Mouse (Mus musculus): ENCODE measurements around the gene Fgfr2. TPM values are rescaled to one million over a fixed set of nuclear protein-coding genes. Genes with fewer than 3 reads are reported as not detected.

The Fgfr2 gene
- total RNA-seq, 1 experiment = 37.5 TPM

GRCm38 (mm10) chr7:132249563-132250119 lies 873.5 kb downstream of the Fgfr2 start:
- no peak for DNase-seq (ENCODE audit: low read depth, low spot score)
- Histone ChIP-seq H3K9me3 (ENCODE audit: control insufficient read depth, insufficient read depth, low read depth, low read length) (no peaks in the 10 kb centered on the region), H3K4me1 (ENCODE audit: control insufficient read depth in 2 of 2, insufficient read depth in 2 of 2, low read length in 2 of 2, poor library complexity in 1 of 2) (peaks cover 0 to 9% of the 10 kb centered on the region in 2 experiments; a peak in 2 of 4 replicates), H3K27ac (ENCODE audit: insufficient read depth, low read depth, low read length, poor library complexity, severe bottlenecking) (no peak overlapping the region), H3K4me3 (ENCODE audit: insufficient read depth in 1 of 2, low read depth in 1 of 2, low read length in 2 of 2, poor library complexity in 1 of 2, severe bottlenecking in 1 of 2) (no peak overlapping the region), H3K36me3 (ENCODE audit: control insufficient read depth, insufficient read depth, low read length, poor library complexity, severe bottlenecking) (no peaks in the 10 kb centered on the region), H3K9ac (ENCODE audit: insufficient read depth, low read depth, low read length, poor library complexity, severe bottlenecking) (no peak overlapping the region)
- in situ Hi-C loops (cut with MboI; ENCODE audit: low sequenced_read_pairs in 2 of 2, unreplicated experiment in 2 of 2) = loop anchor here in 1 of 2 experiments (25.0 kb wide), 1 partner anchor 638 kb away; no protein-coding TSS in a partner anchor
- TF ChIP-seq ZNF384 (IDR thresholded peaks at IDR 0.05; ENCODE audit: low read depth, low read length) = no peak
- TF ChIP-seq ZC3H11A (IDR thresholded peaks at IDR 0.05; ENCODE audit: borderline replicate concordance, low read depth, low read length) = no peak
- TF ChIP-seq CHD2 (IDR thresholded peaks at IDR 0.05; ENCODE audit: low read depth, low read length) = no peak
- no peak for TF ChIP-seq HCFC1 (IDR thresholded peaks at IDR 0.05; ENCODE audit: borderline replicate concordance, insufficient read depth, low read length)
- TF ChIP-seq MAFK (IDR thresholded peaks at IDR 0.05; ENCODE audit: insufficient read depth, low read depth, low read length) = no peak

GRCm38 (mm10) chr7:132247567-132247966 lies 875.6 kb downstream of the Fgfr2 start:
- in situ Hi-C loops (cut with MboI; ENCODE audit: low sequenced_read_pairs in 2 of 2, unreplicated experiment in 2 of 2) = loop anchor here in 1 of 2 experiments (25.0 kb wide), 1 partner anchor 640 kb away; no protein-coding TSS in a partner anchor
- DNase-seq (ENCODE audit: low read depth, low spot score) = peak; percentile 39
- H3K9ac ChIP-seq (ENCODE audit: insufficient read depth, low read depth, low read length, poor library complexity, severe bottlenecking) = no peak overlapping the region
- no peaks in the 10 kb centered on the region for H3K36me3 ChIP-seq (ENCODE audit: control insufficient read depth, insufficient read depth, low read length, poor library complexity, severe bottlenecking)
- H3K4me1 ChIP-seq (ENCODE audit: control insufficient read depth in 2 of 2, insufficient read depth in 2 of 2, low read length in 2 of 2, poor library complexity in 1 of 2) = peaks cover 0 to 14% of the 10 kb centered on the region in 2 experiments; a peak in 2 of 4 replicates
- H3K9me3 ChIP-seq (ENCODE audit: control insufficient read depth, insufficient read depth, low read depth, low read length) = no peaks in the 10 kb centered on the region
- TF ChIP-seq ZC3H11A (IDR thresholded peaks at IDR 0.05; ENCODE audit: borderline replicate concordance, low read depth, low read length) (no peak), CHD2 (IDR thresholded peaks at IDR 0.05; ENCODE audit: low read depth, low read length) (no peak)
- H3K27ac ChIP-seq (ENCODE audit: insufficient read depth, low read depth, low read length, poor library complexity, severe bottlenecking) = no peak overlapping the region
- no peak overlapping the region for H3K4me3 ChIP-seq (ENCODE audit: insufficient read depth in 1 of 2, low read depth in 1 of 2, low read length in 2 of 2, poor library complexity in 1 of 2, severe bottlenecking in 1 of 2)

- H3K36me3 ChIP-seq (ENCODE audit: control insufficient read depth, insufficient read depth, low read length, poor library complexity, severe bottlenecking) = no peaks in the 10 kb centered on the region
- H3K4me3 ChIP-seq (ENCODE audit: insufficient read depth in 1 of 2, low read depth in 1 of 2, low read length in 2 of 2, poor library complexity in 1 of 2, severe bottlenecking in 1 of 2) = no peak overlapping the region
- in situ Hi-C loops (cut with MboI; ENCODE audit: low sequenced_read_pairs in 2 of 2, unreplicated experiment in 2 of 2) = loop anchor here in 1 of 2 experiments (25.0 kb wide), 1 partner anchor 640 kb away; no protein-coding TSS in a partner anchor
- no peak overlapping the region for H3K9ac ChIP-seq (ENCODE audit: insufficient read depth, low read depth, low read length, poor library complexity, severe bottlenecking)
- TF ChIP-seq HCFC1 (IDR thresholded peaks at IDR 0.05; ENCODE audit: borderline replicate concordance, insufficient read depth, low read length) (no peak), ZC3H11A (IDR thresholded peaks at IDR 0.05; ENCODE audit: borderline replicate concordance, low read depth, low read length) (no peak), CHD2 (IDR thresholded peaks at IDR 0.05; ENCODE audit: low read depth, low read length) (no peak), ZNF384 (IDR thresholded peaks at IDR 0.05; ENCODE audit: low read depth, low read length) (no peak), MAFK (IDR thresholded peaks at IDR 0.05; ENCODE audit: insufficient read depth, low read depth, low read length) (no peak)
- H3K27ac ChIP-seq (ENCODE audit: insufficient read depth, low read depth, low read length, poor library complexity, severe bottlenecking) = no peak overlapping the region
- no peaks in the 10 kb centered on the region for H3K9me3 ChIP-seq (ENCODE audit: control insufficient read depth, insufficient read depth, low read depth, low read length)
- no peak for DNase-seq (ENCODE audit: low read depth, low spot score)
- peaks cover 0 to 18% of the 10 kb centered on the region in 2 experiments; a peak in 2 of 4 replicates for H3K4me1 ChIP-seq (ENCODE audit: control insufficient read depth in 2 of 2, insufficient read depth in 2 of 2, low read length in 2 of 2, poor library complexity in 1 of 2)
Observed at GRCm38 (mm10) chr7:132247091-132247490, 876.1 kb downstream of the Fgfr2 start.

- Histone ChIP-seq H3K36me3 (ENCODE audit: control insufficient read depth, insufficient read depth, low read length, poor library complexity, severe bottlenecking) (no peaks in the 10 kb centered on the region), H3K9me3 (ENCODE audit: control insufficient read depth, insufficient read depth, low read depth, low read length) (no peaks in the 10 kb centered on the region), H3K4me1 (ENCODE audit: control insufficient read depth in 2 of 2, insufficient read depth in 2 of 2, low read length in 2 of 2, poor library complexity in 1 of 2) (peaks cover 0 to 19% of the 10 kb centered on the region in 2 experiments; a peak in 2 of 4 replicates), H3K4me3 (ENCODE audit: insufficient read depth in 1 of 2, low read depth in 1 of 2, low read length in 2 of 2, poor library complexity in 1 of 2, severe bottlenecking in 1 of 2) (no peak overlapping the region), H3K9ac (ENCODE audit: insufficient read depth, low read depth, low read length, poor library complexity, severe bottlenecking) (no peak overlapping the region), H3K27ac (ENCODE audit: insufficient read depth, low read depth, low read length, poor library complexity, severe bottlenecking) (no peak overlapping the region)
- TF ChIP-seq ZNF384 (IDR thresholded peaks at IDR 0.05; ENCODE audit: low read depth, low read length) (no peak), HCFC1 (IDR thresholded peaks at IDR 0.05; ENCODE audit: borderline replicate concordance, insufficient read depth, low read length) (no peak), MAFK (IDR thresholded peaks at IDR 0.05; ENCODE audit: insufficient read depth, low read depth, low read length) (no peak), ZC3H11A (IDR thresholded peaks at IDR 0.05; ENCODE audit: borderline replicate concordance, low read depth, low read length) (no peak), CHD2 (IDR thresholded peaks at IDR 0.05; ENCODE audit: low read depth, low read length) (no peak)
- in situ Hi-C loops (cut with MboI; ENCODE audit: low sequenced_read_pairs in 2 of 2, unreplicated experiment in 2 of 2) = loop anchor here in 1 of 2 experiments (25.0 kb wide), 1 partner anchor 642 kb away; no protein-coding TSS in a partner anchor
- no peak for DNase-seq (ENCODE audit: low read depth, low spot score)
Observed at GRCm38 (mm10) chr7:132245730-132246129, 877.4 kb downstream of the Fgfr2 start.
